Mouse (Mus musculus) heart, postnatal 36 days (tissue): Measurements from ENCODE around the gene Oser1. TPM values are rescaled to one million over a fixed set of nuclear protein-coding genes. Genes with fewer than 3 reads are reported as not detected.
"Not testable (repeated sequence)": the region's sequence is repeated elsewhere in the genome, so short reads cannot be mapped to it uniquely, and the experiment has no call there.

Experiments
- DNase-seq, 2 experiments: peaks; one replicate each; pipeline ENCODE4 v3.0.0; 2021 to 2022
- intact Hi-C: fragments of 180-260 bp; cut with DNase I; formaldehyde crosslinking; loops from one replicate; pipeline ENCODE4 v1.15.1; 2025
- total RNA-seq, 2 experiments: library from RNA; stranded (reverse); gene quantifications; 2 replicates each; pipeline ENCODE4 v1.2.3; 2021

Oser1 gene
- total RNA-seq, 2 experiments from 2014 or later = 21.9 TPM

DNA sequence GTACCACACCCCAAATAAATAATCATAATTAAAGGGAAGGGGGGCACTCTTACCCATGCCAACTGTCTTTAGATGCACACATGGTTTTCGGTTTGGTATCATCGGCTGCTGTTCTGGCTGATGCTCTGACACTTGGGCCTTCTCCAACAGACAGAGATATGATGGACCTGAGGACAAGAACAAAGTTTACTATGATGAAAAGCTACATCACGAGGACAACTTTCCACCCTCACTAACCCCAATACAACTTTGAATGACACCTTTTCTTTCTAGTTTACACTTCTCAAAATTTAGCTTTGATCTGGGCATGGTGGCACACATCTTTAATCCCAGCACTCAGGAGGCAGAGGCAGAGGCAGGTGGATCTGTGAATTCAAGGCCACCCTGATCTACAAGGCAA, 13.2 kb downstream of the Oser1 start:
- intact Hi-C loops = not testable (repeated sequence)

DNA sequence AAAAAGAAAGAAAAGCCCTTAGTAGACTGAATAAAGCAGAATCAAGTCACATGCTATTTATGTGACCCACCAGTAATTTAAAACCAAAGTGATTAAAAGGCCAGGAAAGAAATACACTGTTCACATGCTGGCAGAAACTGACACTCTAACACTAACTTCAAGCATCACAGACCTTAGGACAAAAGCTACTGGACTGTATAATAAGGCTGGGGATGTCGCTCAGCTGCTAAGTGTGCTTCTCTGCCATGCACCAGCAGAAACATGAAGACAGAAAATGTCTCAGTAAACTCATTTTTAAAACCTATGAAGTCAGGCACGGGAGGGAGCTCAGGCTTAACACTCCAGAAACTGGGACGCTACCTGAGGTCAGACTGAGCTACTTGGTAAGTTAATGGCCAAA, 14.3 kb downstream of the Oser1 start:
- intact Hi-C loops = no loop called here
- DNase-seq = no peak

More for the DNA sequence above, 13.2 kb downstream of the Oser1 start:
- not testable (repeated sequence) for DNase-seq

DNA sequence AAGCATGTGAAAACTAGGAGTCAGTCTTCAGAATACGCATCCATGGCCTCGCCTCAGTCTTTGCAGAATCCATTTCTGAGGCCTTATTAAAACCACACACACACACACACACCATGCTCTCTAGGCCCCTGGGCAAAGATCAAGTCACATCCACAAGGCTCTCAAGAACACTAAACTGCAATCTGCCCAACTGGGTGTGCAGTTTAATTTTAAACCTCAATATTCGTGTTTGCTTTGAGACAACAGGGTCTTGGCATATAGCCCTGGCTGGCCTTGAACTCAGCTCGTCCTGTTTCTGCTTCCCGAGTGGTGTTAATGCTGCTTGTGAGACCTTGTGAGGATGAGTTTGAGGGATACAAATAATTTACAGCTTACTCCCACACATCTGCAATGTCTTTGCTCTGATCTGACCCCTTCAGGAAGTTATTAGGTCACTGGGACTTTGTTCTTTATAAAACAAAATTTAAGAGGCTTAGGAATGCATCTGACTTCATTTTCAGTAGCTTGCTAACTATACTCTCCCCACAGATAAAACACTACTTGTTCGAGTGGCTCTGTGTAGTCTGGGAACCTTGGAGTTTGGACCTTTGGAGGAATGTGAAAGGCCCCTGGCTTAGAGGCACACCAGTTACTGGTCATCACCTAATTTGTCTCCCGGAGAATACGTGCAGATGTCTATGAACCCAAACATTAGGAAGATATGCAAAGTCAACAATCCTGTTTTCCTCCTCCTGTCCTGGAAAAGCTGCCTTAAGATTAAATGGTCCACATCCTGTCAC, 20.3 kb downstream of the Oser1 start:
- no peak for DNase-seq
- intact Hi-C loops = loop anchor here (5.0 kb wide), 4 partner anchors 117 to 482 kb away; no protein-coding TSS in a partner anchor

- peak; percentile 82 to 88 for DNase-seq
- intact Hi-C loops = loop anchor here (1.0 to 5.0 kb wide), 5 partner anchors 61 to 479 kb away; no protein-coding TSS in a partner anchor
Measured at GRCm38 (mm10) chr2:163401221-163401620, 23.3 kb downstream of the Oser1 start.

DNA sequence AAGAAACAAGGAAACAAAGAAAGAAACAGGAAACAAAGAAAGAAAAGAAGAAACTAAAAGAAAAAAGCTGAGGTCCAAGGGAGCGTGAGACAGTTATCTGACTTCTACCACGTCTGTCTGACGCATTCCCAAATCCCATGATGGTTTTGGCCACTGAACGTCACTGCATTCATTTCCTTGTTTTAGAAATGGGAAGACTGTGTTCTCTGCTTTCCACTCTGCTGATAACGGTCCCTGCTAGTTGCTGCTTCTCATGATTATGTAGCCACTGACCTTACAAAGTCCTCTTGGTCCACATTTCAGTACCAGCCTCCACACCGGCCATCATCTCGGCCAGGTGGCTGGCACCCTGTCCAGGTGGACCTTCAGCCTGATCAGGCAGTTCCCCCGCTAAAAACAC, 25.3 kb downstream of the Oser1 start:
- intact Hi-C loops = loop anchor here (5.0 kb wide), 1 partner anchor 37 kb away; no protein-coding TSS in a partner anchor
- DNase-seq = no peak

GRCm38 (mm10) chr2:163398770-163399169, 25.7 kb downstream of the Oser1 start:
- DNase-seq = no peak
- intact Hi-C loops = loop anchor here (5.0 kb wide), 1 partner anchor 36 kb away; no protein-coding TSS in a partner anchor

GRCm38 (mm10) chr2:163397905-163398304, 26.6 kb downstream of the Oser1 start, which contains the start of gene Jph2:
Jph2 (minus strand) TSS chr2:163397993.
- intact Hi-C loops = loop anchor here (2.0 to 5.0 kb wide), 2 partner anchors 27 to 36 kb away; no protein-coding TSS in a partner anchor
- peak; percentile 73 to 76 for DNase-seq

DNA sequence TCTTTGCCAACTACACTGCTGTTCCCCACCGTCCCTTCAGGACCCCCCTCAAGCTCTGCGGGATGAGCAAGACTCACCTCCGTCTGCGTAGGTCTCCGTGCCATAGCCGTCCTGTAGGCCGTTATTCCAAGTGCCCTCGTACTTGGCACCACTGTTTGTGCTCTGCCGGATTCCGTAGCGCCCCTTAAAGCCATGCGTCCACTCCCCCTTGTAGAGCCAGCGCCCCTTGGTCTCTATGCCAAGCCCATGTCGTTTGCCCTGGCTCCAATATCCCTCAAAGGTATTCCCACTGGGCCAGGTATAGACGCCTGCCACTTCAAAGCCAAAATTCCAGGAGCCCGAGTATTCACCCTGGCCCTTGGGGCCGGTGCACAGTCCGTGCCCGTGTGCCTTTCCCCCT, 27.4 kb downstream of the Oser1 start:
- no peak for DNase-seq
- intact Hi-C loops = loop anchor here (2.0 to 5.0 kb wide), 2 partner anchors 26 to 35 kb away; no protein-coding TSS in a partner anchor

GRCm38 (mm10) chr2:163394977-163395376, 29.5 kb downstream of the Oser1 start:
- intact Hi-C loops = loop anchor here (5.0 kb wide), 1 partner anchor 33 kb away; no protein-coding TSS in a partner anchor
- no peak for DNase-seq

DNA sequence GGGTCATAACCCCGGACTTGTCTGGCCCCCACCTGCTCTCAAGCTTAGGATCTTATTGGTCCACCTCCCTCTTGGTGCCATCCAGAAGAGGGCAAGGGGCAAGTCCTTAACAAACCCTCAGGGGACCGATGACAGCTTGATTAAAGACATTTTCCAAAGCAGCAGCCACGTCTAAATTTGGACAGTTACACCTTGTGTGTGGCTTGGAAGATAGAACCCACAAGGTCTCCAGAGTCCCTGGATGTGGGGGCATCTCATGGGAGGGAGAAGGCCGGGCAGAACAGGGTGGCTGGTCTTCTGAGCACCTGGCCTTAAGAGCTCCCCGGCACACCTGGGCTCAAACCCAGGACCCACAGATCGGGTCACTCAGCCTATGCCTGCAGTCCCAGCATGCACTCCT, 30.5 kb downstream of the Oser1 start:
- DNase-seq = no peak
- intact Hi-C loops = no loop called here

GRCm38 (mm10) chr2:163393241-163393640, 31.3 kb downstream of the Oser1 start:
- intact Hi-C loops = no loop called here
- no peak for DNase-seq

GRCm38 (mm10) chr2:163392436-163392835, 32.1 kb downstream of the Oser1 start:
- intact Hi-C loops = no loop called here
- peak; percentile 61 to 66 for DNase-seq

DNA sequence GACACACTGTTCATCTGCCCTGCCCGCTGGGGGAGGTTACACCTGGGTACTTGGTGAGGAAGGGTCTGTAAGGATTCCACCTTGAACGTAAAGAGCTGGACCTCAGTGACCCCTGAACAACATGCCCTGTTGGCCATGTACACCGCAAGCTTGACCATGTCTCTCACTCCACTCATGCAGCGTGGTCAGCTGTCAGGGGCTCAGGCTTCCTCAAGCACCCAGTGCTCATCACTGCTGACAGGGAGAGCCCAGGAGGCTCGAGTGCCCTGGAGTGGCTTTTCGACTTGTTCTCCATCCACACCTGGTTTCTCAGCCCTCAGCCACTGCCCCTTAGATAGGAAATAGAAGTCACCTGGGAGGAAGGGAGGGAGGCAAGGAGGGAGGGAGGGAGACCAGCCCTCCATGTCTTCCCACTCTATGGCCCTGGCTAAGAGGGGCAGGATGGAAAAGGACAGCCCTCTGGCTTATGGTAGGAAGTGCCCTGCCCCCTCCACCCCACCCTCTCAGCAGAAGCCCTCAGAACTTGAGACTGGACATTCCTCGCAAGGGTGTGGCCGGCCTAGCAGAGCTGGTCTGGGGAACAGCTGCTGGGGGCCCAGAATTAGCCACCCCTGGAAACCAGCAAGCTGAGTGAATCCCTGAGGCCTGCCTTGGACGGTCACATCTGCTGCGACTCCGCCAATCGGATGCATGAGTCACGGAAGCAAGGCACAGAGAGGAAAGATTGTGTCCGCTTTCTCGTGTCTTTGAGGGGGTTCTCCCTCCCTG, 37.9 kb downstream of the Oser1 start:
- DNase-seq = peak in 1 of 2 experiments; percentile 51
- intact Hi-C loops = no loop called here

DNA sequence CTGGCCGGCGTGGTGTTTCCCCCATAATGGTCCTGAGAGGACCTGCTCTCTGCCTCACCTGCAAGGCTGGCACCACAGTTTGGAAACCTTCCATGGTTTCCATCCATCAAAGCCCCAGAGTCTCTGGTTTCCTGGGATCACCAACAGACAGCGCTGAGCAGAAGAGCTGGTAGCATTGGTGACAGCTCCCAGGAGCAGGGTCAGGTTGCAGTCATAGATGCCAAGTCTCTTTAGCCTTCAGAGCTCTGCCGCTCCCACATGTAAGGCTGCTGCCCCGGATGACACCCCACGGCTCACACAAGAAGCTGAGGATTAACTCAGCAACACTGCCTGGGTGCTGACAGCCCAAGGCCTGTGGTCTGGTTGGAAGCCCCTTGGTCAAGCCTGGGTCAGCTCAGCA, 39.4 kb downstream of the Oser1 start:
- intact Hi-C loops = no loop called here
- DNase-seq = no peak

DNA sequence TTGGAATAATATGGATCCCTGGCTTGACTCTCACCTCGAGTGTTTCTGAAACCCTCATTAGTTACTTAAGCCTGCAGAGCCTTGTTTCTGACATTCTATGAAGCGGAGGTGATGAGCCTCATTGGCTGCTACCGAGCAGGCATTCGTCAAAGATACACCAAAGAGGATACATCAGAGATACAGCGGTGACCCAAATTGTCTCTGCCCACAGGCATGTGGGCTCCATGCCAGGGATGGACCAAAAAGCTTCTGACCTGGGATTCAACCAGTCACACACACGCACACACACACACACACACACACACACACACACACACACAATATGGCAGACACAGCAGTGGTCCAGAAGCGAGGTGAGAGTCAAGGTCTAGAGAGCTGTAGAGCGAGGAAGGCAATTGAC, 43.3 kb downstream of the Oser1 start:
- no peak for DNase-seq
- intact Hi-C loops = no loop called here

DNA sequence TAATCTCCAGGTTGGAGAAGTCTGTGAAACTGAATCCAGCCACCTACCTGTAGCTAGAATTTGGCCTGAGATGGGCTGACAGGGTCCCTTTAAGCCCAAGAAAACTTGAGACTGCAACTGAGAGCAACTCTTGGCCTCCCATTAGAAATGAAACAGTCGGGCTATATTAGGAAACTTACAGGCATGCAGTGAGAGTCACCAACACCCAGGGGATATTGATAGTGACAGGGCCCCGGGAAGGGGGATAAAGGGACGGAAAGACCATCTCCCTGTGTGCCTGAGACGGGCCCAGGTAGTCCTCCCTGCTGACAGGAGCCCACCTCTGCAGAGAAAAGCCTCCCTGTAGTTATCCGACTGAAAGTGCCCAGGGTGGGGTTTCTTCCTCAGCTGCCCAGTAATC, 45.1 kb downstream of the Oser1 start:
- intact Hi-C loops = no loop called here
- DNase-seq = no peak

DNA sequence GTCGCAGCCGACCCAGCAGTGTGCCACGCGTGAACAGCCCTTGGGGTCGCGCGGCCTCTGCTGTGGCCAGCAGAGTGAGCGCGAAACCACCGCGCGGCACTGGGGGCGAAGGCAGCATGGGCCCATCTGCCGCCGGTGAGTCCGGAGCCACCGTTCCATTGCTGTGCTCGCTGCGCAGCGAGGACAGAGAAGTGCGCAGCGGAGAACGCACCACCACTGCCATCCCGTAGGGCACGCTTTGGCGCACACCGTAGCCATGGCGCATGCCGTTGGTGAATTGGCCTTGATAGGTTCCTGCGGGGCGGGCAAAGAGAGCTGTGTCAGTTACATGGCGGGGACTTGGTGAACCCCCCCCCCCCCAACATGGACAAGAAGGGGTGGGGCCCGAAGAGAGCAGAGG, 48.4 kb downstream of the Oser1 start:
- intact Hi-C loops = no loop called here
- DNase-seq = no peak

- intact Hi-C loops = no loop called here
- DNase-seq = no peak
Measured at GRCm38 (mm10) chr2:163375468-163375867, 49.0 kb downstream of the Oser1 start.

DNA sequence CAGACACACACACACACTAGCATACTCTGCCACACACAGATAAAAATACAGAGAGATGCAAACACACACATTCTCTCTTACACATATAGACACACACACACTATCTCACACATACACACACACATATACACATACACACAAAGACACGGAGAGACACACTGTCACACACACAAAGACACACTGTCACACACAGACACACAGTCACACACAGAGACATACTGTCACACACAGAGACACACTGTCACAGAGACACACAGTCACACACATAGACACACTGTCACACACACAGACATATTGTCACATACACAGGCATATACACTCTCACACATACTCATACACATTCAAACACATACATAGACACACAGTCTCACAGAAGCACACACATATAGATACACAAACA, 51.9 kb downstream of the Oser1 start:
- intact Hi-C loops = no loop called here
- no peak for DNase-seq

DNA sequence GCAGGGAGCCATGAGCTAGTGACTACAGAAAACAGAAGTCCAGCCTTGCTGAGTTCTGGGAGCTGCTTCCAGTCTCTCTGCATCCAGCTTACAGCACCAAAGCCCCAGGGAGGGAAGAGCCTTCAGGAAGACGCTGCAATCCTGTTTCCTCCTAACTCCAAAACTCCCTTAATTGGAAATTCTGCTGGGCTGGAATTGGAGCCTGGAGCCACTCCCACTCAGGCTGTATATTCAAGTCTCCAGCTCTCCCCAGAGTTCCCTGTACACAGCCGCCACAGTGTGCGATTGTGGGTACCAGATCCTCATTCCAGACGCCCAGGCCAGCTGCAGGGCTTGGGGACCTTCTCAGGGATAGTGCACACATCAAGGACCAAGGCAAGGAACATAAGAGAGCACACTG, 54.3 kb downstream of the Oser1 start:
- no peak for DNase-seq
- intact Hi-C loops = loop anchor here (2.0 kb wide), 1 partner anchor 27 kb away; the partner anchor contains the start of gene Jph2
